Mouse (Mus musculus): ENCODE measurements around the gene Fam184a.

GRCm38 (mm10) chr10:53738842-53739241 is 12.1 kb downstream of the Fam184a start:
- no peak for TF ChIP-seq GATA1 (IDR thresholded peaks at IDR 0.05; ENCODE audit: borderline replicate concordance, low read length)
- TF ChIP-seq FLI1 (IDR thresholded peaks at IDR 0.05; ENCODE audit: low read length), result no peak

All from megakaryocyte, embryonic 14.5 days (primary cell).